Mouse (Mus musculus) frontal cortex, adult (tissue): ENCODE measurements at regions not wholly inside any gene's neighbourhood (a gene's known extent, or its start where the extent isn't known, plus 50 kb on each side); places are given as distances from the start of the nearest gene placed in this dataset.
"Not testable (repeated sequence)": the region's sequence is repeated elsewhere in the genome, so short reads cannot be mapped to it uniquely, and the experiment has no call there.

Experiments
- ATAC-seq: cut with Nextera tagmentation; 2 replicates; pipeline ENCODE4 v1.9.2; 2017; ENCODE audit warnings: mild to moderate bottlenecking, moderate library complexity, mixed read lengths; ENCODE audit not compliant: low TSS enrichment

DNA sequence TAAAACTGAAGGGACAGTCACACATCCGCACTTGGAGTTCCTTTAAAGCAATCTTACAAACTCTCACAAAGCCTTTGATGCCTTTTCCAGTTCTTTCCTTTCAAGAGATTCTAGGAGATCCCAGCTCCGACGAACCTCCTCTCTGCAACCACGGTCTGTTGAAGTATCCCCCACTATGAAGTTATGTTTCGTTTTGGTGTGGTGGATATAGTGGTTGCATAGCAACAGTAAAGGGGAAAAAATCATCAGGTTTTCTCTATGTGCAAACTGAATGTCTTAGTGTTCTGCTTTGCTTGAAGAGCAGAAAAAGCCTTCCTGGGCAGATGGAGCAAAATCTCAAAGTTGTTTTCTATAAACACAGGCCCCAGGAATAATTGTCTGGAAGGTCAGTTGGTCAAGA lies 147.4 kb upstream of the Dlgap1 start:
- ATAC-seq: peak; percentile 83

DNA sequence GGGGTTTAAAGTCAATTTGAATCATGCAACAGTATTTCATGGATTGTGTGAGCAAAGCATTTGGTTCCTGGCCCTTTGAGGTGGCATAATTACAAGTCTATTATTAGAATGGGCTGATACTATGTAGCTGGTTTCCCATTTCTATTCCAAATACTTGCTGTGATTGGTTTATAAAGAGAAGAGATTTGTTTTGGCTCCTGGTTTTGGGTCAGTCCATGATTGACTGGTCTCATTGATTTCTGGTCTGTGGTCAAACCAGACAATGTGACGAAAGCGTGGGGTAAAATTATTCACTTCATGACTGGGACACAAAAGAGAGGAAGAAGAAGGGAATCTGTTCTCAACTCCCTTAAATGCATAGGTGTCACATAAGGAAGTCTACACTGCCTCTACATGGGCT lies 147.0 kb upstream of the Dlgap1 start:
- ATAC-seq: no peak

DNA sequence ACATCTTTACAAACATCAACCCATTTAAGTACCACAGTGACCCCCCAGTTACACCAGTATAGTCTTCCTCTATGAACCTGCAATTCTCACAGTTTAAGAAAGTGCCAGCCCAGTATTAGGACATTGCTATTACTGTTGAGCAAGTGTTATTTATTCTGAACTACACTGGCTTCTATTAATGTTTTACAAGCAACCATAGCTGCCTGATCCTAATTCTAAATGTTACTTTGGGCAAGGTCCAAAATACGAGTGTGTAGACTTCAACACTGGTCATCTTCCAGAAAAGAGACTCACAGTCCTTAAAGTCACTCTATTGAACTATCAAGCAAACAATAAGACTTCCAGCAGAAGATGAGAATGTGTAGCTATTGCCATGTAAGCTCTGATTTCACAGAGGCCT lies 146.0 kb upstream of the Dlgap1 start:
- ATAC-seq: no peak

DNA sequence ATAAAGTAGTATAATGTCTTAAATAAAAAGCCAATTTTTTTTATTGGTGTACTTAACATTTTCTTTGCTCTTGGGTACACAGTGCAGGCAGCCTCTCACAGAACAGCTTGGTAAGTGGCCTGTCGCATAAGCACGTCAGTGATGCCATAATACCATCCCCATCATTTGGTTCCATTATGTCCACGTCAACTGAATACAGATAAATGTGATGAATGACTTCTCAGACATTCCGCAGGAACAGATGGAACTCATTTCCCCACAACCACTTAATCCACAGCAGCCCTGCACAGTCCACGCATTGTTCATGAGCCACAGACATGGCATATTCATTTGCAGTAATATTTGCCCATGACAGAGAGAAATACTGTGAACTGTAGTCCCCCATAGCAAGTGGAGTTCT lies 127.6 kb upstream of the Dlgap1 start:
- no peak for ATAC-seq

DNA sequence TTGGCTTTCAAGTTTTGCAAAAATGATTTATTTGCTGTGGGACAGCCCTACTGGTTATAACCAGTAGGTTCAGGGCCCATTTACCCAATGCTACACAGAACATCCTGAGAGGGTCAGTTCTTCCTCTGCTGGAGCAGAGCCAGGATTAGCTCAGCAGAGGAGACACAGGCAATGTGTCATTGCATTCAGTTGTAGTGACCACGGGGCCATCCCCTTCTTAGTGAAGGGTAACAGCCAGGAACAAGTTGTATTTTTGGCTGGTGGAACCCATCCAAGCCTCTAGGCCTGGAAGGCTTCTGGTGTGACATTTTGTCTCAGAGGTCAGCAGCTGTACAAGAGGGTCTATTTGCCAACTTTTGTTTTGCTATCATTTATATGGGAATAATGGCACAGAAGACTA lies 120.6 kb upstream of the Dlgap1 start:
- ATAC-seq: no peak

DNA sequence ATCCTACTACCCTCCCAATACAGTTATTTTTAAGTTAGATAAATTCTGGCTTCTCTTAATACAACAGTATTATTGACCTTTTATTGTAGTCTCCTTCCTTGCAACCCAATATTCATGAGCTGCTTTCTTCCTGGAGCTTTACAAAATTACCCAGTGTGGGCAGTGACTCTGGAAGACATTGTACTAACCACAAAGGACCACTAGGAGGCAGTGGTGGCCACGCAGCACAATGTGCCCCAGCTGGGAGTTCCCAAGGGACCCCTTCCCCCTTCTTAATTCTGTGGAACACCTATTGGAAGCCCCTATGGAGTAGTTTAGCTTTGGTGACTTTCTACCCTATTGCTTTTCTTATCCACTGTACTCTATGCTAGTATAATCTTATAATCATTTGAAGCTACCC lies 118.8 kb upstream of the Dlgap1 start:
- no peak for ATAC-seq

DNA sequence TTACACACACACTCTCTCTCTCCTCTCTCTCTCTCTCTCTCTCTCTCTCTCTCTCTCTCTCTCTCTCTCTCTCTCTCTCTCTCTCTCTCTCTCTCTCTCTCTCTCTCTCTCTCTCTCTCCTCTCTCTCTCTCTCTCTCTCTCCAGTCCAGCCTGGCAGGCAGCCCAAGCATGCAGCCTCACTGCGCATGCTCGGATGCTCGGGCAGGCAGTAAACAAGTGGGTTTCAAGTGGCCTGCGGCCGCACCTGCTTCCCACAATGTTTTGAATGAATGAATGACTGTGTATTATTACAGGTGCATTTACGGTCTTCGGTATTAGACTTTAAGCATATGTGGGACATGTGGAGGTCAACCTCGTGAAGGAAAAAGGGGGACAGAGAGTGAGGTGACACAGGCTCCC lies 88.9 kb upstream of the Dlgap1 start:
- ATAC-seq: not testable (repeated sequence)

DNA sequence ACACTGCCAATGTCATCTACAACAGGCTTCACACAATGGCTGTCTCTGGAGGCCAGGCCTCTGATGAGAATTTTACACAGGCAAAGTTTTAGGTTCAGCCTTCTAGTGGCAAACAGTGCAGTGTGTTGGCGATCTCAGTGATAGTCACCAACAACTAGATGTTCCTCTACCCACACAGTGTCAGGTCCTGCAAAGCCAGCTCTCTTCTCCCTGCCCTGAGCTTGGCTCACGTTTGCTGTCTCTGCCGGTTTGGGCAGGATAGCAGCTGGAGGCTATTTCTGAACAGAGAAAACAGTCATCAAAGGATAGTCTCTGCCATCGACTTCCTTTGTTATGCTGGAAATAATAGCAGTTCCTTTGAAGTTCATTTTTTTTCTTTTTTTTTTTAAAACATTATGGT lies 74.9 kb upstream of the Dlgap1 start:
- ATAC-seq: no peak
